Mouse (Mus musculus) C2C12 (cell line): Measurements from ENCODE around the gene Gad2. TPM values are rescaled to one million over a fixed set of nuclear protein-coding genes. Genes with fewer than 3 reads are reported as not detected.

ENCODE experiments used
- H3K27me3 ChIP-seq: one replicate; pipeline ENCODE4 v1.6.1; 2011; ENCODE audit not compliant: control insufficient read depth, insufficient read depth, insufficient read length
- H3K36me3 ChIP-seq: one replicate; pipeline ENCODE4 v1.6.1; 2011; ENCODE audit not compliant: control insufficient read depth, insufficient read depth
- H3K4me3 ChIP-seq: one replicate; pipeline ENCODE4 v1.5.1; 2011; ENCODE audit warnings: mild to moderate bottlenecking, control low read depth; ENCODE audit not compliant: poor library complexity, insufficient read depth, severe bottlenecking
- H3K79me2 ChIP-seq: one replicate; pipeline ENCODE4 v1.6.1; 2011; ENCODE audit not compliant: control insufficient read depth, insufficient read depth
- H3K79me3 ChIP-seq: one replicate; pipeline ENCODE4 v1.6.1; 2011; ENCODE audit warnings: low read depth, control low read depth
- H3ac ChIP-seq: one replicate; pipeline ENCODE3; 2011; ENCODE audit warnings: low read depth; ENCODE audit not compliant: control insufficient read depth, insufficient read length
- CEBPB ChIP-seq: IDR thresholded peaks from one replicate; pipeline ENCODE4 v1.6.1; 2011; ENCODE audit warnings: low read depth, mild to moderate bottlenecking, control low read depth, moderate library complexity
- CTCF ChIP-seq: IDR thresholded peaks from one replicate; pipeline ENCODE4 v1.5.1; 2011; ENCODE audit not compliant: control insufficient read depth, insufficient read depth, insufficient read length
- FOSL1 ChIP-seq: IDR thresholded peaks from one replicate; pipeline ENCODE4 v1.8.0; 2011; ENCODE audit warnings: mild to moderate bottlenecking, low read length; ENCODE audit not compliant: poor library complexity, insufficient read depth, severe bottlenecking
- MAX ChIP-seq: IDR thresholded peaks from one replicate; pipeline ENCODE4 v1.6.1; 2011; ENCODE audit warnings: mild to moderate bottlenecking, control low read depth
- MYOD1 ChIP-seq: IDR thresholded peaks from one replicate; pipeline ENCODE4 v1.6.1; 2011; ENCODE audit warnings: low read depth; ENCODE audit not compliant: control insufficient read depth, insufficient read length
- MYOG ChIP-seq: IDR thresholded peaks from one replicate; pipeline ENCODE4 v1.6.1; 2011; ENCODE audit not compliant: control insufficient read depth, insufficient read length; ENCODE audit errors: extremely low read depth
- USF1 ChIP-seq: IDR thresholded peaks from one replicate; pipeline ENCODE4 v1.6.1; 2011; ENCODE audit warnings: low read depth, mild to moderate bottlenecking, control low read depth, moderate library complexity
- polyA plus RNA-seq: library from polyadenylated mRNA; unstranded; fragments of >200 nt; fragmentation: generic; extraction: Trizol; gene quantifications from one replicate; pipeline ENCODE4 v1.2.1, GENCODE M21; 2012; ENCODE audit warnings: missing spikeins

The Gad2 gene
- polyA plus RNA-seq, 1 experiment, result not detected

DNA sequence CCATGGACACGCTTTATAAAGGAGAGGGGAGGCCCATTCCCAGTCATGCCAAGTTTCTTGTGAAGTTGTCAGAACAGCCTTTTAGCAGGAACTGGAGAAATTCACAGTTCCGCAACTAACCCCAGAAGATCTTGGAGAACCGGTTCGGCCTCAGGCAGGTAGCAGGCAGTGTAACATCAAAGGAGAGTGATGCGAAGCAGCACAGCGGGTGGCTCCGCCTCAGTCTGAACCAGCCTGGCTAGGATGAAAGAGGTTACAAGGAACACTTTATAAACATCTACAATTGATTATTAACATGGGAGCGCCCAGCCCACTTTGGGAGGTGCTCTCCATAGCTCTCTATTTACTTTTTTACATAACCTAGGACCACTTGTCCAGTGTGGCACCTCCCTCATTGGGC lies 55.1 kb downstream of the Gad2 start:
- TF ChIP-seq MYOD1 (no peak), CTCF (no peak), USF1 (no peak), MAX (no peak), CEBPB (no peak), MYOG (no peak), FOSL1 (no peak)
- Histone ChIP-seq H3K27me3 (no peaks in the 10 kb centered on the region), H3ac (no peak overlapping the region), H3K79me3 (no peaks in the 10 kb centered on the region), H3K36me3 (no peaks in the 10 kb centered on the region), H3K79me2 (no peaks in the 10 kb centered on the region), H3K4me3 (no peak overlapping the region)

DNA sequence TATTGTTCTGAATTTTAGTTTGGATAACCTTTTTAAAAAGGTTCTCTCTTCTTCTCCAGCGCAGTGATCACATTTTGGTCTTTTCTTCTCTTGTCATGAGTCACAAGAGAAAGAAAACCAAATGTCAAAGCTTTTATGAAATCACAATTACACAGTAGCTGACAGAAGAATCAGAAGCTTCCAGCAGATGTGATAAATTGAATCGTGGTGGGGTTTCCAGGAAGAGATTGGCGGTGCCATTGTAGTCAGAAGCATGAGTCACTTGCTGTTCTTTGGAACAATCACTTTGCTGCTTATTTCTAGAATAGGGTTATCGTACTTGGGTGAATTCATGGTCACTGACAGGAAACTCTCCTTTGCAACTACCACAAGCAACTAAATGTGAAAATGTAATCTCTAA lies 57.9 kb downstream of the Gad2 start:
- H3K79me3 ChIP-seq, result no peaks in the 10 kb centered on the region
- TF ChIP-seq CEBPB (no peak), FOSL1 (peak; percentile 12)
- no peak overlapping the region for H3ac ChIP-seq
- no peaks in the 10 kb centered on the region for H3K79me2 ChIP-seq
- no peaks in the 10 kb centered on the region for H3K27me3 ChIP-seq
- H3K4me3 ChIP-seq, result no peak overlapping the region
- H3K36me3 ChIP-seq, result no peaks in the 10 kb centered on the region

DNA sequence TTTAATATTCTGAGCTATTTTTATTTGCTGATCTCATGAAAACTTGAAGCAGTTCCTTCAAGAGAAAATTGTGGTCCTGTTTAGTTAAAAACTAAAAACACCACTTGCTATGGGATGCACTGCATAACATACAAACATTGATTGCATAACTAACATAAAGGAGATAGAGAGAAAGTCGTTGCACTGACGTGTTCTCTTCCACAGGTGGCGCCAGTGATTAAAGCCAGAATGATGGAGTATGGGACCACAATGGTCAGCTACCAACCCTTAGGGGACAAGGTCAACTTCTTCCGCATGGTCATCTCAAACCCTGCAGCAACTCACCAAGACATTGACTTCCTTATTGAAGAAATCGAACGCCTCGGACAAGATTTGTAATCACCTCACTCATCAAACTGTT lies 68.0 kb downstream of the Gad2 start:
- Histone ChIP-seq H3ac (no peak overlapping the region), H3K27me3 (no peaks in the 10 kb centered on the region), H3K79me2 (no peaks in the 10 kb centered on the region), H3K36me3 (no peaks in the 10 kb centered on the region), H3K4me3 (no peak overlapping the region), H3K79me3 (no peaks in the 10 kb centered on the region)
- TF ChIP-seq FOSL1, result no peak
- TF ChIP-seq CEBPB, result peak; percentile 21

DNA sequence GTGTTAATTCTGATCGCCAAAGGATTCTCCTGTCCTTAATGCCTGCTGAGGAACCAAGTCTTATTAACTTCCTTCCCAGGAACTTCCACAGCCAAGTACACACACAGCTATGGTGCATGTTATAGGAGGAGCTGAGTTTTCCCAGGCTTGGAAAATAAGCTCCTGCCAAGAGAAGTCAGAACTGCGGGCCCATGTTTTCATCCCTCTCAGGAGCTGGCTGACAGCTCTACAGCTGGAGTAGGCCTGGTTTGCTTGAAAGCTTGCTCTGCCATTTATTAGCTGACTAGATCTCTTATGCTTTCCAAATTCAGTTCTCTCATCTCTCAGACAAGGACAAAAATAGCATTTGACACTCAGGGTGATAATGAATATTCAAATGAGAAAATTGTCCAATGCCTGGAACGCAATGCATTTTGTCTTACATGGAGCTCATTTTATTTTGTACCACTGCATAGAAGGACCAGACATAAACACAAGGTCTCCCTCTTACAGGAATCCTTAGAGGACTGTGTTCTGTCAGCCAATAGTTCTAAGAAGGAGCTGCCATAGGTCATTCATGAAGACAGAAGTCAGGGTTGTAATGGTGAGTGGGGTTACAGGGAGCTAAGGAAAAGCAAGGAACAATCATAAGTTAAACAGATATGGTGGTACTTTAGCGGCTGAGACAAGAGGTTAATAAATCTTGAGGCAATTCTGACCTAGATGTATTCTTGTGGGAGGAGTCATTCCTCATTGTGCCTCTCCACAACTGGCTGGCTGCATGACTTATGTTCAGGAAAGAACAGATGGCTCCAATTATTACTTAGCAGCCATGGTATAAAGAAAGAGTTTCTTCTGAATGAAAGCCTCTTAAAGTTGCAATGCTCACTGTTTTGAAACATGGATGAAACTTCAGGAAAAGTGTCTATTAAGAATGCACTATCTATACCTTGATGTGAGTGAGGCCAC lies 83.0 kb downstream of the Gad2 start:
- Histone ChIP-seq H3K79me3 (no peaks in the 10 kb centered on the region), H3K27me3 (no peaks in the 10 kb centered on the region), H3K36me3 (no peaks in the 10 kb centered on the region), H3K4me3 (no peak overlapping the region), H3K79me2 (no peaks in the 10 kb centered on the region), H3ac (no peak overlapping the region)
- TF ChIP-seq CTCF (no peak), MYOG (no peak), MYOD1 (no peak)

DNA sequence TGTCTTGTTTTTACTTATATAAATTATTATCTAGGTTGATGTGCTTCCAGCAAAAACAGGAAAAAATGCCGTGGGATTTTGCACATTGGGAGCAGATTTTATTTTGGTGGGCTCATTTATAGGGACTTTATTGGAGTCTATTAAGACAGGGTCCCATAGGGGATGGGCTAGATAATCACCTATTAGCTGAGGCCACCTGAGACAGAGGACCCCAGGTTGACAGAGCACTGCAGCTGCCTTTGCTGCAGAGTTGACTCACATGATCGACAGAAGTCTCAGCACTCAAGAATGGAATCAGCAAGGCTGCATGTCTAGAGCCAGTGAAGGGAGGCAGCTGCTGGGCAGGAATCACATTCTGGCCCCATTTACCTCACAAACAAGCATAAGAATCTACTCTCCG lies 84.2 kb downstream of the Gad2 start:
- H3ac ChIP-seq, result no peak overlapping the region
- H3K79me3 ChIP-seq, result no peaks in the 10 kb centered on the region
- H3K4me3 ChIP-seq, result no peak overlapping the region
- H3K36me3 ChIP-seq, result no peaks in the 10 kb centered on the region
- H3K27me3 ChIP-seq, result no peaks in the 10 kb centered on the region
- TF ChIP-seq CEBPB (no peak), MYOD1 (no peak), USF1 (no peak), MAX (no peak), CTCF (no peak), FOSL1 (no peak), MYOG (no peak)
- H3K79me2 ChIP-seq, result no peaks in the 10 kb centered on the region
